Mouse (Mus musculus) heart, embryonic 13.5 days (tissue): Measurements from ENCODE around the gene Zeb2. TPM values are rescaled to one million over a fixed set of nuclear protein-coding genes. Genes with fewer than 3 reads are reported as not detected.

ENCODE experiments used
- ATAC-seq: fragments of 200-750 bp; cut with Nextera tagmentation; 2 replicates; pipeline ENCODE4 v1.8.0; 2017; ENCODE audit warnings: moderate TSS enrichment; ENCODE audit not compliant: insufficient number of reproducible peaks, low FRiP score, low TSS enrichment; ENCODE audit errors: extremely low read depth
- H3K27ac ChIP-seq: fragments of 300-500 bp; sonication (generic); replicated peaks from 2 replicates; pipeline ENCODE4 v1.5.1; 2015; ENCODE audit warnings: moderate library complexity, mild to moderate bottlenecking, inconsistent platforms
- H3K27me3 ChIP-seq: fragments of 300-500 bp; sonication (generic); replicated peaks from 2 replicates; pipeline ENCODE4 v1.6.1; 2015; ENCODE audit warnings: mild to moderate bottlenecking, inconsistent platforms
- H3K36me3 ChIP-seq: fragments of 300-500 bp; sonication (generic); 2 replicates; pipeline ENCODE4 v1.6.1; 2015; ENCODE audit warnings: mild to moderate bottlenecking, inconsistent platforms
- H3K4me1 ChIP-seq: fragments of 300-500 bp; sonication (generic); 2 replicates; pipeline ENCODE4 v1.6.1; 2015; ENCODE audit warnings: inconsistent platforms
- H3K4me2 ChIP-seq: fragments of 300-500 bp; sonication (generic); 2 replicates; pipeline ENCODE4 v1.6.1; 2015; ENCODE audit warnings: inconsistent platforms, mild to moderate bottlenecking, moderate library complexity
- H3K4me3 ChIP-seq: fragments of 300-500 bp; sonication (generic); 2 replicates; pipeline ENCODE4 v1.5.1; 2015; ENCODE audit warnings: moderate library complexity, mild to moderate bottlenecking, inconsistent platforms
- H3K9ac ChIP-seq: fragments of 300-500 bp; sonication (generic); 2 replicates; pipeline ENCODE4 v1.6.1; 2015; ENCODE audit warnings: inconsistent platforms, mild to moderate bottlenecking, moderate library complexity
- H3K9me3 ChIP-seq: fragments of 300-500 bp; sonication (generic); 2 replicates; pipeline ENCODE4 v1.6.1; 2016; ENCODE audit warnings: inconsistent platforms
- WGBS: fragments of 180-500 bp; shearing (Covaris S2); methylation state at CpG from one replicate; pipeline ENCODE4 v1.1.7; 2015; ENCODE audit warnings: mixed read lengths; 5-methylcytosine and 5-hydroxymethylcytosine counted together
- polyA plus RNA-seq: library from polyadenylated mRNA; unstranded; fragments of >200 nt; fragmentation: Nextera tagmentation; extraction: Ambion mirVana; gene quantifications from 2 replicates; pipeline ENCODE4 v1.2.1, GENCODE M21; 2015

The Zeb2 gene
- polyA plus RNA-seq, 1 experiment from 2014 or later: 22.4 TPM

DNA sequence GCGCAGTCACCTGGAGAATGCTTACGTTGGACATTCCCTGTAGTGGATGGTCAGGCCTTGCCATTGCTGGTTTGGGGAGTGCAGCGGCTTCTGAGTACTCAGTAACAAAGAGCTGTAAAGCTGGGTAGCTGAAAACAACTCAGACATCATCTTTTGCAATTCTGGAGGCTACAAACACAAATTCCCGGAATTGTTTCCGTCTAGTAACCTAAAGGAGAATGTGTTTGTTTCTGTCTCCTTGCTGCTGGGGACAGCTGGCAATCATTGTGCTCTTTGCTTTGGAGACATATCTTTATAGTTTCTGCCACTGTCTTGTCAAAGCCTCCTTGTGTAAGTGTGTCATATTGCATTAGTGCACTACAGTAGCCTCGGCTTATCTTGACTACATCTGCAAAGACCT lies 139.2 kb downstream of the Zeb2 start:
- Histone ChIP-seq H3K27me3 (no peaks in the 10 kb centered on the region), H3K4me3 (no peak overlapping the region), H3K4me2 (no peak overlapping the region), H3K9ac (no peak overlapping the region), H3K4me1 (peaks cover 33% of the 10 kb centered on the region), H3K27ac (no peak overlapping the region), H3K36me3 (no peaks in the 10 kb centered on the region), H3K9me3 (no peaks in the 10 kb centered on the region)
- 69% methylated on average over 6 of the region's 6 CpGs for WGBS
- ATAC-seq: no peak

DNA sequence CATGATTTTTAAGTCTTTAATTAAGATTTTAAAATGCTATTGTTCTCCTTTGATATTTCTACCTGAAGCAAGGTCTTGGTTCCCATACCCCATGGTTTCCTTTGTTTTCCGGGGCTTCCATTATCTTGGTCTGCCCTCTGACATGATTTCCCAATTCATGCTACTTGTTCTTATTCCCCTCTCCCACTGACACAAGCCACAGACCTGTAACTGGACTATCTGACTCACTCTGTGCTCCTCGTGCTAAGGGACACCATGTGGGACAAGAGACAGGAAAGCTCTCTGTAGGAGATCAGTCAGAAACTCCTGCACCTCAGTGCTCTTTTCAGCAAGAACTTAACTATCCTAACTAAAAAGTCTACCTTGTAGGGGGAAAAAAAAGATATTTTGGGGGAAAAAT lies 139.6 kb downstream of the Zeb2 start:
- ATAC-seq: no peak
- Histone ChIP-seq H3K27me3 (no peaks in the 10 kb centered on the region), H3K9me3 (no peaks in the 10 kb centered on the region), H3K36me3 (no peaks in the 10 kb centered on the region), H3K4me3 (no peak overlapping the region), H3K4me1 (peaks cover 31% of the 10 kb centered on the region), H3K9ac (no peak overlapping the region), H3K27ac (no peak overlapping the region), H3K4me2 (no peak overlapping the region)
- 57% methylated on average over 2 of the region's 2 CpGs for WGBS

DNA sequence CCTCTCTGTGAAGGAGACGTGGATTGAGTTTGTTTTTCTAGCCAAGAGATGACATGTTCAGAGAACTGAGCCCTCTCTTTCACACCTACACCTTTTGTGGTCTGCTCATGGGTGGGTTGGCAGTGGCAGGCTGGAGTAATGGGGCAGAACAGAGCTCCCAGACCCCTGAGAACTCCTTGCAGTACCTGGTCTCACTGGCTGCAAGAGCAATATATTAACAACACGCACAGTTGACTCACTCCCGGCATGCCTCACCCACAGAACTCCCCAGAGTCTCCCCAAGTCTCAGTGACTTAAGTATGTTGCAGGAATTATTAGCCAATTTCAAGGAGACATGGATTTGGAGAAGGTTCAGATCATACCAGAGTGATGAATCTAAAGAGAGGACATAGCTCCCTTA lies 140.1 kb downstream of the Zeb2 start:
- no peak for ATAC-seq
- no peak overlapping the region for H3K9ac ChIP-seq
- 76% methylated on average over 3 of the region's 3 CpGs for whole genome bisulfite sequencing

DNA sequence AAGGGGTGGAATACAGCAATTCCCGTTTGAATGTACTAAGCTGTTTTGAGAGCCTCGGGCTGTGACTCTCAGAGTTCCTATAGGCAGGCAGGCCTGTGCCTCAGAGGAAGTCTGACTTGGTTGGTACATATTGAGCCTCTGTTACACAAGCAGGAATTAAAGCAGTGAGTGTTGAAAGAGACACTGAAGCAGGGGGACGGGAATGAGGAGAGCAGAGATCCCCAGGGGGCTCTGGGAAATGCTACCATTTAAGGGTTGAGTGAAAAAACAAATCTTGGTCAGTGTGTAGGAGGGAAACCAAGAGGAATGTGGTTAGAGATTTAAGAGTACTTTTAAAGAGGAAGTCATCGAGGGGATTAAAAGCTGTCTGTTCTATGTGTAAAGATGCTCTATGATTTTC lies 140.7 kb downstream of the Zeb2 start:
- no peak overlapping the region for H3K27ac ChIP-seq
- no peak for ATAC-seq
- H3K4me3 ChIP-seq: no peak overlapping the region
- H3K9me3 ChIP-seq: no peaks in the 10 kb centered on the region
- no peaks in the 10 kb centered on the region for H3K36me3 ChIP-seq
- H3K4me1 ChIP-seq: peaks cover 31% of the 10 kb centered on the region
- H3K4me2 ChIP-seq: no peak overlapping the region
- WGBS: 35% methylated on average over 4 of the region's 4 CpGs
- no peak overlapping the region for H3K9ac ChIP-seq
- no peaks in the 10 kb centered on the region for H3K27me3 ChIP-seq

More for the DNA sequence above, 140.1 kb downstream of the Zeb2 start:
- Histone ChIP-seq H3K4me1 (peaks cover 31% of the 10 kb centered on the region), H3K27ac (no peak overlapping the region), H3K4me3 (no peak overlapping the region), H3K4me2 (no peak overlapping the region), H3K27me3 (no peaks in the 10 kb centered on the region), H3K36me3 (no peaks in the 10 kb centered on the region), H3K9me3 (no peaks in the 10 kb centered on the region)

DNA sequence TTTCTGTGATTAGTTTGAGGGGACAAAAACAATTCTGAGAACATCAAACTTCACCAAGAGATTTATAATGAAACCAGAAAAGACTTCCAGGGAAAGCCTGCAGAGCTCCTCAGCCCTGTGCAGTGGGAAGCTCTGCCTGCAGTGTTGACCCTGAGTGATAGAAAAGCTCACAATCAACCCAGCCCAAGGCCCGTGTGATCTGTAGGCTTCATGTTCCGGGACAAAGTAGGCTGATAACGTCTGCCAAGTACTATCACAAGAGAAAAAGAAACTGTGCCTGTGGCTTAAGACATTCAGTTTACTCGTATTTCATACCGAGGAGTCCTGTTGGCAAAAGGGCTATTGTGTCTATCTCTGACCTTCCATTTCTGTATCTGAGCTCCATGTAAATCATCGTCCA lies 143.4 kb downstream of the Zeb2 start:
- Histone ChIP-seq H3K9me3 (no peaks in the 10 kb centered on the region), H3K36me3 (no peaks in the 10 kb centered on the region), H3K4me2 (no peak overlapping the region), H3K9ac (no peak overlapping the region), H3K27me3 (no peaks in the 10 kb centered on the region), H3K4me1 (peaks cover 15% of the 10 kb centered on the region), H3K27ac (no peak overlapping the region), H3K4me3 (no peak overlapping the region)
- ATAC-seq: no peak
- 46% methylated on average over 6 of the region's 6 CpGs for WGBS

DNA sequence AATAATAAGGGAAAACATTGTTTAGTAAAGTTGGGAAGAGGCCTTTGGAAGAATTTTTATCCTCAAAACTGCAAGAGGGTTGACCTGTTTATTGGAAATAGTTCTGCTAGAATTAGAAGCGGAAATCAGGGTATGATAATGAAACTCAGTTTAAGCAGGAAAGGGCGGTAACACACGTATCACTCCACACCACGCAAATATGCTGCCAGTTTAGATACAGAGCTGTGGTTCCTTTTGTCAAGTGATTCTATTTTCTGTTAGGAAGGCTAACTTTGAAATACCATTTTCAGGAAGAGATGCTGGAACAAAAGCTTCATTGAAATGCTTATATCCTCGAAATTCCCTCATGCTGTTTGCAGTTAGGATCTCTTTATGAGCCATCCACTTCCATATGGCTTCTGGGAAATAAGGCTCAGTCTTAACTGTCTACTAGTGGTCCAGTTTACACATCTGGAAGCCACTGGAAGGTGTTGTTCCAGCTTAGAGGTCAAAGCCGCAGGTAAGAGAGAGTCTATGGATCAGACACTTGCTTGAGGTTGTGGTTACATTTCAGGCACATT lies 147.0 kb downstream of the Zeb2 start:
- peaks cover 7% of the 10 kb centered on the region for H3K4me1 ChIP-seq
- no peaks in the 10 kb centered on the region for H3K27me3 ChIP-seq
- H3K9ac ChIP-seq: no peak overlapping the region
- no peaks in the 10 kb centered on the region for H3K36me3 ChIP-seq
- H3K27ac ChIP-seq: no peak overlapping the region
- WGBS: 79% methylated on average over 6 of the region's 6 CpGs
- no peaks in the 10 kb centered on the region for H3K9me3 ChIP-seq
- H3K4me3 ChIP-seq: no peak overlapping the region
- H3K4me2 ChIP-seq: no peak overlapping the region
- ATAC-seq: no peak

DNA sequence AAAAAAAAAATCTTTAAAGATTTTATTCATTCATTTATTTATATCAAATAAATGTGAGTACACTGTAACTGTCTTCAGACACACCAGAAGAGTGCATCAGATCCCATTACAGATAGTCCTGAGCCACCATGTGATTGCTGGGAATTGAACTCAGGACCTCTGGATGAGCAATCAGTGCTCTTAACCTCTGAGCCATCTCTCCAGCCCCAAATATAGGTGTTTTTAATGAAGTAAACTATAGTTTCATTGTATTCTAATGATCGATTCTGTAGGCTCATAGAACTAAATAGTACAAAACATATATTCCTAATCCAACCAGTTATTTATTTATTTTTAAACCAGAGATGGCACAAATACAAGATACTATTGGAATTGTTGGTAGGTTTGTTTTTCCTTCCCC lies 147.6 kb downstream of the Zeb2 start:
- Histone ChIP-seq H3K9ac (no peak overlapping the region), H3K27me3 (no peaks in the 10 kb centered on the region), H3K9me3 (no peaks in the 10 kb centered on the region), H3K36me3 (no peaks in the 10 kb centered on the region), H3K27ac (no peak overlapping the region), H3K4me1 (peaks cover 7% of the 10 kb centered on the region), H3K4me2 (no peak overlapping the region), H3K4me3 (no peak overlapping the region)
- no peak for ATAC-seq
- 87% methylated on average over 1 of the region's 1 CpGs for WGBS

DNA sequence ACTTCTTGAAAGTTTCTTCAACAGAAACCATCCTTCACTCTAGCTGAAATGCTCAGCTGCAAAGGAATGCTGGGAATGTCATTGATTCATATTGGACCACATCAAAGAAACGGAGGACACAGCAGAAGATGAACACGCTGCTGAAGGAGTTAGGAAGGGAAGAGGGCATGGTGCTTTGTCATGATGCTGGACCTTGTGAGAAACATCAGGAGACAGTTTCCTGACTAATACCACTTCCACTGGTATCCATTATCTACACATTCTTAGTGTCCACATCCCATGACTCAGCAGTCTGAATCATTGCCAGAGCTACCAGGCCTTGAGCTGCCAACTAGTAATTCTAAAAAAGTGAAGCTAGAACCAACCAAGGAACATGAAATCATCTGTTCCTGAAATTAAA lies 148.0 kb downstream of the Zeb2 start:
- Histone ChIP-seq H3K4me2 (no peak overlapping the region), H3K27ac (no peak overlapping the region), H3K36me3 (no peaks in the 10 kb centered on the region), H3K4me3 (no peak overlapping the region), H3K9ac (no peak overlapping the region), H3K27me3 (no peaks in the 10 kb centered on the region), H3K4me1 (peaks cover 7% of the 10 kb centered on the region), H3K9me3 (no peaks in the 10 kb centered on the region)
- ATAC-seq: no peak; the same call in 1 of the 2 replicates
- WGBS: 63% methylated on average over 2 of the region's 2 CpGs

DNA sequence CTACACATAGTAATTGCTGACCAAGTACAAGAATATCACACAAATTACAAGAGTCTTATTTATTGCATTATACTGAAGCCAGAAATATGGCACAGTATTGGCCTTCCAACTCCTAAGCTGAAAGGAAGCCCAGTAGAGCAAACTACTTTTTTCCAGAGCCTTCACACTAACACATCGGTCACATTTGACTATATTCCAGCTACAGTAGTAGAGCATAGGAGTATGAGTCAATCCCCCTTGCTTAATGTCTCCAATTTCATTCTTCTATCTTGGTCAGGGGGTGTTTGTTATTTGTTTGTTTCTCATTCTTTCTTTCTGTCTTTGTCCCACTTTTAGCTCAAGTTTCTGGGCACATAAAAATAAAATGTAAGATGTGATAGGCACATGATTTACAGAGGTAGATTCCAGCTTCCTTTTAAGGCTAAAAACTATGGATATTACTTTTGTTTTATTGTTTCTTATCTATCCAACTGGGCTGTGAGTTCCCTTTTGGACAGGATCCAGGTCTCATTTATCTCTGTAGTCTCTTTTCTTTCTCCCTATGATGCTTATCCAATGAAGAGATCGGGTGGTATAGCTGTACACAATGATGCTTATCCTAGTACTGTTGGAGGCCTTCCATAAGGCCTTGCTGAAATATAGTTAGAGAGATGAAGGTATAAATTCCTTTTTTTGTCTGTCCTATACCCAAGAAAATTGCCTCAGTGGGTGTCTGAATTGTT lies 151.2 kb downstream of the Zeb2 start:
- no peak for ATAC-seq
- Histone ChIP-seq H3K9ac (no peak overlapping the region), H3K36me3 (no peaks in the 10 kb centered on the region), H3K4me1 (peaks cover 7% of the 10 kb centered on the region), H3K4me3 (no peak overlapping the region), H3K27me3 (no peaks in the 10 kb centered on the region), H3K27ac (no peak overlapping the region), H3K9me3 (no peaks in the 10 kb centered on the region), H3K4me2 (no peak overlapping the region)
- whole genome bisulfite sequencing: 69% methylated on average over 2 of the region's 2 CpGs

DNA sequence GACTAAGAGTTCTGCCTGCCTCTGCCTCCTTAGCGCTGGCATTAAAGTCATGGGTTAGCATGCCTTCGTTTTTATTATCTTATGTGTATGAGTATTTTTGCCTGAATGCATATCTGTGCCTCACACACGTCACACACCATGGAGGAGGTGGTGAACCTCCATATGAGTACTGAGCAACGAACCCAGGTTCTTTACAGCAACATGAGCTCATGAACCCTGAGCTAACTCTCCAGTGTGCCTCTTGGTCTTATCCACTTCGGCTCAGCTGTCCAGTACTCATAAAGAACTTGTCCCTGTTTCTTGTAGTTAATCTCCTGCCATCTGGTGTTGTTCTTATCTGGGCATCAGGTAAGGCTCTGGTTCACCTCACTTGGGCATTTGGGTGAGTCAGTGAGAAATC lies 154.6 kb downstream of the Zeb2 start:
- Histone ChIP-seq H3K36me3 (no peaks in the 10 kb centered on the region), H3K4me1 (0 out of 2 replicates have a peak, but pooled peaks cover 3% of the 10 kb centered on the region), H3K27me3 (no peaks in the 10 kb centered on the region), H3K27ac (no peak overlapping the region), H3K4me2 (no peak overlapping the region), H3K4me3 (no peak overlapping the region), H3K9me3 (no peaks in the 10 kb centered on the region), H3K9ac (no peak overlapping the region)
- no peak for ATAC-seq
- WGBS: 79% methylated on average over 5 of the region's 5 CpGs

DNA sequence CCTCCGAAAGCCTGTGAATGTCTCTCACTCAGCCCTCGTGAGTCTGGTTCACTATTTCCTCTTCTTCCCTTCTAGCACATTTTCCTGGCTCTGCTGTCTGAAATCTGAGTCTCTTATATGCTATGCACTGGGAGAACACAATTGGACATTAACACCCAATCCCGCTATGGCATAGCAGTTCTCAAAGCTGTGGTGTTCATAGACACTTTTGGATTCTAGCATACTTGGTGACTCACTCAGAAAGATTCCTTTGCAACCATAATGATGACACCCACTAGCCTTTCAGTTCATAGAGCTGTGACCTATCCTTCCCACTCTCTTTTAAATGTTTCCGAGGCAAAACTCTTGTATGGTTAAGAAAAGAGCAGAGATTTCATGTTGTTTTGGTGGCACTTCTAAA lies 156.0 kb downstream of the Zeb2 start:
- H3K4me1 ChIP-seq: peaks cover 4% of the 10 kb centered on the region; the same call in 1 of the 2 replicates
- H3K27ac ChIP-seq: no peak overlapping the region
- no peak overlapping the region for H3K9ac ChIP-seq
- H3K36me3 ChIP-seq: no peaks in the 10 kb centered on the region
- 82% methylated on average over 4 of the region's 4 CpGs for WGBS
- no peak for ATAC-seq
- H3K9me3 ChIP-seq: no peaks in the 10 kb centered on the region
- no peak overlapping the region for H3K4me2 ChIP-seq
- no peak overlapping the region for H3K4me3 ChIP-seq
- no peaks in the 10 kb centered on the region for H3K27me3 ChIP-seq

DNA sequence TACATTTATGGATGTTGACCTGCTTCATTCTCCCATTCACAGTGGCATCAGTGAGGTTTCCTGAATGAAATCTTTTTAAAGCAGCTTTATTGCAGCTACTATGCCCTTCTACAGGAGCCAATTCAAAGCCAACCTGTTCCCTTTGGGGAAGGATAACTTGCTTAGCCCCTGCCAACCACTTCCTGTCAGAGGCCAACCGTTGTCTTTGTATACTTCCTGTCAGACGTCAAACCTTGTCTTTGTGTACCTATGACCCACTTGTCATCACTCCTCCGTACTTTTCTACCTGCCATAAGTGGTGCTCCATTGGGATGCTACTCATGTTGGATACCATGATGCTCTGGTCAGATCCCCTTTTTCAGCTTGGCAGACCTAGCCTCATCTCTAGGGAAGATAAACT lies 156.6 kb downstream of the Zeb2 start:
- Histone ChIP-seq H3K9me3 (no peaks in the 10 kb centered on the region), H3K27ac (no peak overlapping the region), H3K9ac (no peak overlapping the region), H3K4me2 (no peak overlapping the region), H3K27me3 (no peaks in the 10 kb centered on the region), H3K36me3 (no peaks in the 10 kb centered on the region), H3K4me3 (no peak overlapping the region), H3K4me1 (peaks cover 8% of the 10 kb centered on the region; the same call in 1 of the 2 replicates)
- WGBS: 67% methylated on average over 3 of the region's 3 CpGs
- no peak for ATAC-seq
